Mouse (Mus musculus) brain, embryonic 14.5 days (tissue): ENCODE measurements around the gene Cdnf.

Experiments
- CTCF ChIP-seq: fragments of 200-500 bp; IDR thresholded peaks from 2 replicates; pipeline ENCODE4 v1.5.1; 2012; ENCODE audit warnings: inconsistent platforms, mild to moderate bottlenecking, moderate library complexity, borderline replicate concordance; ENCODE audit not compliant: insufficient read depth, insufficient read length; ENCODE audit errors: extremely low read depth
- POLR2A ChIP-seq: fragments of 200-500 bp; IDR thresholded peaks from 2 replicates; pipeline ENCODE4 v1.6.1; 2012; ENCODE audit warnings: mild to moderate bottlenecking, inconsistent platforms, borderline replicate concordance; ENCODE audit not compliant: poor library complexity, insufficient read depth, insufficient read length, severe bottlenecking; ENCODE audit errors: extremely low read depth

GRCm38 (mm10) chr2:3489816-3490215 is 23.0 kb upstream of the Cdnf start:
- no peak for TF ChIP-seq CTCF
- TF ChIP-seq POLR2A = no peak
